Mouse (Mus musculus): ENCODE measurements around the gene Thra. TPM values are rescaled to one million over a fixed set of nuclear protein-coding genes. Genes with fewer than 3 reads are reported as not detected.

Gene Thra
- total RNA-seq, 2 experiments from 2014 or later = 172 to 190 TPM

DNA sequence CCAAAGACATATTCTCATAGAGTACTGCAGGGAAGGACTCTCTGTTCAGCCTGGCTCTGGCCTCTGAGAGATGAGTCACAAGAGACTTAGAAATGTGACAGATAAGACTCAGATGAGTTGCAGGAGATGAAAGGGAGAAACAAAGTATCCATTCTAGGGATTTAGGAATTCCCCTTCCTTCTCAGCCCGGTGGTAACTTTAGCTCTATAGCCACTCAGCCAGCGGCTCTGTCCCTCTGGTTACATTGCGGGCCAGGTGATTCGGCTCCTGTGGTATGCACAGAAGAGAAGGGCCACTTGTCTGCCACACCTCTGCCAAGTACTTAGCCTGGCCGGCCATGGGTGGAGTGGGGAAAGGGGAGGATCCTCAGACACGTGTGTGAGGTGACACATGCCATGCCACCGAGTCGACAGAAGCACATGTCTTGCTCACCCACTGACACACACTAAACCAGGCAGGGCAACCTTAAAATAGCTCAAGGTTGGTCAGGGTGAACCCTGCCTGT lies 32.3 kb downstream of the Thra start:
- peak; percentile 90 to 91 for DNase-seq
- intact Hi-C loops (cut with DNase I) = loop anchor here (2.0 kb wide), 1 partner anchor 14 kb away; no protein-coding TSS in a partner anchor

DNA sequence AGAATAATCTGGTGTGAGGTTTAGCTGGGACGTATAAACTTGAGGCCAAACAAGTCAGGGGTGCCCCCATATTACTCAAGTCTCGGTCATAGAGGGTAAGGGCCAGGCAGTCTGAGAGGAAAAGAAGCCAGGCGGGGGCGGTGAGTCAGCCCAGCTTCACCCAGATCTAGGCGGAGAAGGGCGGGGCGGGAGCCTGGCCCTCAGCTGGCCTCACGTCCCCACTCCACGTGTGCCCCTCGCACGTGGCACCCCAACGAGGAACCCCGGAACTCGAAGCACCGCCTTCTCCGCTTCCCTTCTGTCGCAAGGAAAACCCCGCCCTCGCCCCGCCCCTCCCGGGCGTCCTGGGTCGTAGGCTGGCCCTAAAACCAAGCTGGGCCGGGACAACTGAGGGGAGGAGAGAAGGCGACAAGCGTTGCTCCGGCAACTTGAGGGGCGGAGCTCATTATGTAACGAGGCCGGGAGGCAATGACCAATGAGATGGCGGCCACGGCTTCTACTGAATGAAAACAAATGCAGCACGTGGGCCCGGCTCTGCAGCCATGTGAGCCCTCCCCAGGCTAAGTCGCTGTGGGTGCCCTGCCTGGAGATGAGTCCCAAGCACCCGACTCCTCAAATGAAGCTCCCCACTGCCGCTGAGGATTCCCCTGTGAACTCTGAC lies 33.3 kb downstream of the Thra start:
- DNase-seq = peak; percentile 100
- intact Hi-C loops (cut with DNase I) = loop anchor here (2.0 kb wide), 1 partner anchor 13 kb away; no protein-coding TSS in a partner anchor

DNA sequence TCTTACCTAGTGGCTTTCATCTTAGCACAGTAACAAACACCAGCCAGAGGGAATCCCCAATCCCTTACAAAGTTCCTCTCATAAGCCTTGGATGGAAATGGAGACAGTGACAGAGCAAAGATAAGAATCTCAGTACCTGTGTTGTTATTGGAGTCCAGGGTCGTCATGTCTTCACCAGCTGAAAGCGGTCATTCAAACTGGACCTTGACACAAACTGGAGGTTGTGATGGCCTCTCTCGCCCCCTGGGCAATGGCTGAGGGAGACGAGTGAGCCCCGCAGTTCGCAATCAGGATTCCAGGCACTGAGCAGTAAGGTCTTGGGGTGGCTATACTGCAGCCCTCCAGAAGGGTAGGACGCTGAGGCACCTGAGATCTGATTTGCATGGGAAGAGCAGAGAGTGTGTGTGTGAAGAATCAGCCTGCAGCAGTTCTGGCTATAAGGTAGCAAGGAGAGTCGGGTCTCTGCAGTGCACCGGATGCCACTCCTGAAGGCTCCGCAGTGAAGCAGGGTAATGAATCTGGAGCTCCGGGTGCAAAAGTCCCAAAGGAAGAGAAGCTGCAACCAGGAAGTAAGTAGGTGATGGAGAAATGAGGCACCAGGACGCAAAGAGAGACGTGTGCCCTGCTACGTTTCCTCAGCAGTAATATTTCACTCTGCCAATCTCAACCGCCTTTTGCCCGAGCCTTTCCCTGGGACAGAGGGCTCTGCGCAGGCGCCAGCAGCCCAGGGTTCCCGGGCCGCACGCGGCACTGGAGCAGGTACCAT lies 34.3 kb downstream of the Thra start, which contains the start of gene Nr1d1:
TSS of gene Nr1d1 (minus strand) at position 752 of the 766 bp plus-strand sequence.
- intact Hi-C loops (cut with DNase I) = loop anchor here (1.0 kb wide), 1 partner anchor 9 kb away; no protein-coding TSS in a partner anchor
- DNase-seq = no peak

DNA sequence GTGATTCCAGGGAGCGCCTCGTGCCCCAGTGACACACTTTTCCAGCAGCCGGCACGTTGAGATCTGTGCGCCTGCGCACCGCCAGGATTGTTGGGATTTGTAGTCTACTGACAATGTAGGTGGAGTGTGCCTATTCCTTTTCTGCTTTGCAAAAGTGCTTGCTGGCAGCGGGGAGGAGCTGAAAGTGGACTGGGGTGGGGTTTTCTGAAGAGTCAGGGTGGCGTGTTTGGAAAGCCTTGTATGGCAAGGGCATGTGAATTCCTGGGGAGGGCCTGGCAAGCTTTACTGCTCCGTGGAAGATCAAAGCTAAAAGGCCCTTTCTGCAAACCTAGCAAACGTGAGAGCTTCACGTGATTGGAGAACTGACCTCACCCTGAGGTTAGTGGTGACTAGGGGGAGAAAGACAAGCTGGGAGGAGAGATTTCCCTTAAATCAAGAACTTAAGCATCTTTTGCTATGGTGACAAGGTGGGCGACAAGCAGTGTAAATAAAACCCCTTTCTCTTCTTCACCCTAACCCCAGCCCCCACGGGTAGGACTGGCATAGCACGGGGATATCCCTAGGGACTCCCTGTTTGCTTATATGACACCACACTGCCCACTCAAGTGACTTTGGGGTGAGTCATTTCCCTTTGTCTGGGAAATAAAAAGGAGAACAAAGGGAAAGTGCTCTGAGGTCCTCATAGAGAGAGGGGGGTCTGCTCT lies 35.1 kb downstream of the Thra start:
- intact Hi-C loops (cut with DNase I) = loop anchor here (1.0 kb wide), 1 partner anchor 8 kb away; no protein-coding TSS in a partner anchor
- DNase-seq = peak; percentile 100

DNA sequence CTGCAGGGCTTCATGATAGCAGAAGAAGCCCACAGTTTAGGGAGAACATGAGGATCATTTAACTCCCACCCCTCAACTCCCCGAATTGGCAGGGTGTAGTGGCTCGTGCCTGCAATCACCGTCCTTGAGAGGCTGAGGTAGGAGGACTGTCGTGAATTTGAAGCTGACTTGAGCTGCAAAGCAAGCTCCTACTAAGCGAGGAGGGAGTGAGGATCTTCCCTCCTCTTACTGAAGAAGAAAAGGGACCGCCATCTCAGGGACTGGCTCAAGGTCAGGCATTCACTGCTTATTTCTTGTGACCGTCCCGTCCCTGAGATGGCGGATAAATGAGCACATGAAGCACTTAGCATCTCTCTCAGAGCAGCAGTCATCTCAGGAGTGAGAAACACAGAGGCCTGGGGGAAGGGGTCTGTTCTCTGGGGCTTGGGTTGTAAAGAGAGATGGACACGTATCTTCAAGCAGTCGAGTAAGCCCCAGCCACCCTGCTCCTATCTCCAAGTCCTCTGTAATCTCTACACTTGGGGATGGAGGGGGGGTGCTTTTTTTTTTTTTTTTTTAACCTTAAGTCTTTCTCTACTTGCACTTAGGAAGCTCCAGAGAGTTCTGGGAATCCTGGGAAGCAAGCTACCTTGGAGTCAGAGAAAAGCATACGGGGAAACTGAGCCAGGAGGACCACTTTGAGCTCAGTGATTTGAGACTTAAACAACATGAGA lies 35.8 kb downstream of the Thra start:
- no peak for DNase-seq
- intact Hi-C loops (cut with DNase I) = no loop called here

DNA sequence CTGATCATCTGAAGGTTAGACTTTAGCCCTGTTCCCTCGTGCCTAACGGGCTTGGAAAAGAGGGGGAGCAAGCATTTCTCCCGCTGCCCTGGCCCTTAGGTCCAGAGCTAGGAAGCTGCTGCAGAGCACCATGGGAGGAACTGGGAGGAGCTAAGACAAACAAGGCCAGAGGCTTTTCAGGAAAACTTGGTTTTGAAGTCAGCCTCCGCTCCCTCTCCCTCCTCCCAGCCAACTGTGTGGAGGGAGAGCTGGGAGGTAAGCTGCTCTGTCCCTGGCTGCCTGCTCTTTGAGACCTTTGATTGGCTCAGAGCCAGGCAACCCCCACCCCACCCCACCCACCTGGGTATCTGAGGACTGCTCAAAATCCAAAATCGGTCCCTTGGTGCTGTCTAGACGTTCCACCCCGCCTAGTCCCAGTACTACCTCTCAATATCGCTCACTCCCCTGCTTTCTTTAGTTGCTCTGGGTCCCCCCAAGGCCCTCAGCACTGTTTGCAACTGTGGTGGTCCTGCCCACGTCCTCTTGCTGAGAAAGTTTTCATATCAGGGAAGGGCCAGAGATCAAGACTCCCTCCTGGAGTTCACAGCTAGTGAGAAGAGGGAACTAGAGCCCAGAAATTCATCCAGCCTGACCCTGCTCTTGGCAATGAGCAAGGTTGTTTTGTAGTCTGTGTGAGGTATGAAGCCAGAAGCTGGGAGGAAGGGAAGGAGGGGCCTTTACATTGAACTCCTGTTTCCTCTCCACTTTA lies 36.6 kb downstream of the Thra start:
- intact Hi-C loops (cut with DNase I) = no loop called here
- DNase-seq = peak; percentile 78 to 79

DNA sequence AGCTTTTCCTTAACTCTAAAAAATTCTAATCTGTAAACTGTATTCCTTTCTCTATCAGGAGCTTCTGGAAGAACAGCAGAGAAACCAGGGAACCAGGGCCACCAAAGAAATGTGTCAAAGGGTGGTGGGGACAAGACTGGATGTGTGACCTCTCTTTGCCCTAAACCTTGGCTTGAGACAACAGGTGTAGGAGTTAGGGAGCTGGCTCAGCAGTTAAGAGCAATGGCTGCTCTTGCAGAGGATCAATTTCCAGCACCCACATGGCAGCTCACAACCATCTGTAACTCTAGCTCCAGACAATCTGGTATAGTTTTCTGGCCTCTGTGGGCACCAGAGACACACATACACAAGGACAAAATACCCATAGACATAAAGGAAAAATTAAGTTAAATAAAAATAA lies 37.5 kb downstream of the Thra start:
- DNase-seq = no peak
- intact Hi-C loops (cut with DNase I) = no loop called here

DNA sequence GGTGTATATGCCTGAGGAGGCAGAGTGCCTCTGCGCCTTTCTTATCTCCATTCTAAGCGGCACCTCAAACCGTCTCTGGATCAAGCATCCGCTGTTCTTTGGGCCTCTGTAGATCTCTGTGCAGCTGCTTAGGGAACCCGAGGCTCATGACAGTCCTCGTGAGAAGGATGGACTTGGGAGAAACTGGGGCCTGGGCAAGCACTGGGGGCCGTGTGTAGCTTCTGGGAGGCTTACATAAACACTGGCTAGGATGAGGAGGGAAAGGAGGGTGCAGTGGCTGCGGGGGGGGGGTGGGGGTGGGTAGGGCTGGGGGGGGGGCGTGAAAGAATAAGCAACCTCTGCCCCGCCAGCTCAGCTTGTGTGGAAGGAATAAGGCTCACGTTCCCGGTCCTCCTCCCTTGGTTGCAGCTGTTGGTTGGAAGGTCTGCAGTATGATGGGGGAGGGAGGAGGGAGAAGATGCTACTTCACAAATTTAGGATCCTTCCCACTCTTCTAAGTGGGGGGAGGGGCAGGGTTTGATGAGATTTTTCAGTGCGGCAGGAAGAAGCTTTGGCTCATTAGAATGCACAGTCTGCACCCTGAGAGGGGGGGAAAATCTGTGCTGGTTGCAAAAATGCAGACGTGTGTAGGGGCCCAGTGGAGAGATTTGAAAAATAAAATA lies 41.5 kb downstream of the Thra start:
- DNase-seq = peak; percentile 79 to 83
- intact Hi-C loops (cut with DNase I) = no loop called here

DNA sequence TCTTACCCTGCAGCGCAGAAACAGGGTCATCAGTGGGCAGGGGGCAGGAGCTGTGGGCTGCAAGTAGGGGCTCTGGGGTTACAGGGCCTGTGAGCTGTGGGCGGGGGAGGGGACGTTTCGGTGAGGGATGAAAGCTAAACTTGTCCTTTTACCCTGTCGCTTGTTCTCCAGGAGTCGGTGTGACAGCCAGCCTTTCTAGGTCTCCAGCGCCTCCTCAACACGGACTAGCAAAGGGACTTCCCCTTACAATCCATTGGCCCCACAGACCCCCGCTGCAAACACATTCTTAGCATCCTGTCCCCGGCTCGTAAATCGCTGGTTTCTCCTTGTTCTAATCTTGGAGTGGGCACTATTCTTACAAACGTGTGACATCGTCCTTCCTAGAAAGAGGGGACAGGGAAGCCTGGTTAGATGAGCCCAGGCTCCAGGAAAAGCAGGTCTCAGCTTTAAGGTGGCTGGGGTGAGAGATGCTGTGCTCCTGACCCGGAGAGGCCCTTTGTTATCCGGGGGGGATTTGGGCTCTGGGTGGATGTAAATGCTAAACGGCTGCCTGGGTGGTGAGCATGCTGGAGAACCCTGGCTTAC lies 42.3 kb downstream of the Thra start:
- intact Hi-C loops (cut with DNase I) = loop anchor here (1.0 kb wide), 1 partner anchor 7 kb away; the partner anchor contains the start of gene Nr1d1
- peak in 1 of 2 experiments; percentile 60 for DNase-seq

DNA sequence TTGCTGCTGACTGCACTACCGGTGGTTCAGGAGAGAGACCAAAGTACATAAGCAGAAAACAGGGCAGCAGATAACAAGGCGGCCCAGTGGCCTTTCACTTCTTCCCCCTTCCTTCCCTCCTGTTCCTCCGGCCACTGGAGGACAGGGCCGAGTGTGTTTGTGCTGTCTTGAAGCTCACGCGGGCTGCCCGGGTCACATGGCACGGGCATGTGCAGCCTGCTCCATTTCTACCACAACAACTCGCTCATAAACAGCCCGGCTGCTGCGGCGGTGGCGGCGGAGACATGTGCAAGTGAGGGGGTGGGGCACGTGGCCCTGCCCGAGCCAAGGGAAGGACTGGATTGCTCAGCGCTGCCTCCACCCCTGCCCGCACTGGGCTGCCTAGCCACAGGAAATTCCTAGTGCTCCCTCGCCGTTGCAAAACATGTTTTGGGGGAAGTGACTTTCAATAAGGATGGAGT lies 42.8 kb downstream of the Thra start:
- peak; percentile 98 for DNase-seq
- intact Hi-C loops (cut with DNase I) = loop anchor here (1.0 kb wide), 1 partner anchor 8 kb away; the partner anchor contains the start of gene Nr1d1

DNA sequence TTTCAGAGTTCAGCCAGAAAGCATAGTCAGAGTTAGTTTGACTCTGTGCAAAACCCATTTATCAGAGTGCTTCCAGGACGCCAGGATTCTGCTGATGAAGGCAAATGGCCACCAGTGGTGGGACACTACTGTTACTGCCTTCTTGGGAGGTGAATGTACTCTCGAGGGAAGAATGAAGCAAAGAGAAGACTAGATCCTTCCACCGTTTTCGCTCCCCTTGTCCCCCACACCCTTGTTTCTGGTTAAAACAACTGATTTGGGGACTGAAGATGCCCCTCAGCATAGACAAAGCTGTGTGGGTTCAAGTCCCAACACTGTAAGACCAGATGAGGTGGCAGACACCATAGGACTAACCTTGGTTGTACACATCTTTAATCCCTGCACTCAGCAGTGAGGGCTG lies 43.7 kb downstream of the Thra start:
- DNase-seq = peak in 1 of 2 experiments; percentile 33
- intact Hi-C loops (cut with DNase I) = no loop called here

DNA sequence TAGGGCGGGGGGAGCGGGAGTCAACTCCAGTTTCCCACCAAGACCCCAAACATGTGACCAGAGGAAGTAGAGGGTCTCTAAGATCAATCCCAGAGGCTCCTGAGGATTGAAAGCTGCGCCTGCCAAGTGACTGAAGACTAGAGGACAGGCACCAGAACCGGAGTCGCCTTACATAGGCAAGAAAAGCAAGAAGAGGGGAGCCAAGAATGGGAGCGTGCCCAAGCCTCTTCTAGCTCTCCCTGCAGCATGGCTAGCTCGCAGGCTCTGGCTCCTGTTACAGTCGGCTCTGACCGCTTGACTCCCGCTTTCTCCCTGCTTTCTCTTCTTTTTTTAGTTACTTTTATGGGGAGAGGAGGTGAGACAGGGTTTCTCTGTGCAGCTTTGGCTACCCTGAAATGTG lies 44.8 kb downstream of the Thra start:
- intact Hi-C loops (cut with DNase I) = no loop called here
- DNase-seq = peak; percentile 64 to 65

DNA sequence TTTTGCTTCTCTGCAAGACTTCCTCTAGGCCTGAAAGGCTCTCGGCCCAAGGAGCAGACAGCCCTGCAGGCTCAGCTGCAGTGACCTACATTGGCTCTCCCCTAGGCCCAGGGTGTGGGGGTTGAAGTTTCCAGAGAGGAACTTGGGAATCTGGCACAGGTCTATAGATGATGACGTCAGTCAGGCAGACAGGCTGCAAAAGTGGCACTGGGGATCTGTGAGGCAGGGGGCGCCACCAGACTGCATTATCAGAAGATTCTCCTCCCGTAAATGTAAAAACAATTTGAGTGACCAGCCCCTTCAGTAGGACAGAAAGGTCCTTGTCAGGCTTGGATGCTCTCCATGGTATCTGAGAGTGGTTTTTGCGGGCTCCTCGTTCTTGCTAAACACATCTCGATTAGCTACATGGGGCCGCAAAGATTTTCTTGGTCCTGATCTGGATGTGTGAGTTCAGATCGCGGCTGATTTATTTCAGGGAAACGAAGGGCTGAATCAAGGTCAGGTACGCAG lies 45.4 kb downstream of the Thra start:
- DNase-seq = peak; percentile 92 to 93
- intact Hi-C loops (cut with DNase I) = loop anchor here (1.0 to 2.0 kb wide), 3 partner anchors 13 to 75 kb away; no protein-coding TSS in a partner anchor

DNA sequence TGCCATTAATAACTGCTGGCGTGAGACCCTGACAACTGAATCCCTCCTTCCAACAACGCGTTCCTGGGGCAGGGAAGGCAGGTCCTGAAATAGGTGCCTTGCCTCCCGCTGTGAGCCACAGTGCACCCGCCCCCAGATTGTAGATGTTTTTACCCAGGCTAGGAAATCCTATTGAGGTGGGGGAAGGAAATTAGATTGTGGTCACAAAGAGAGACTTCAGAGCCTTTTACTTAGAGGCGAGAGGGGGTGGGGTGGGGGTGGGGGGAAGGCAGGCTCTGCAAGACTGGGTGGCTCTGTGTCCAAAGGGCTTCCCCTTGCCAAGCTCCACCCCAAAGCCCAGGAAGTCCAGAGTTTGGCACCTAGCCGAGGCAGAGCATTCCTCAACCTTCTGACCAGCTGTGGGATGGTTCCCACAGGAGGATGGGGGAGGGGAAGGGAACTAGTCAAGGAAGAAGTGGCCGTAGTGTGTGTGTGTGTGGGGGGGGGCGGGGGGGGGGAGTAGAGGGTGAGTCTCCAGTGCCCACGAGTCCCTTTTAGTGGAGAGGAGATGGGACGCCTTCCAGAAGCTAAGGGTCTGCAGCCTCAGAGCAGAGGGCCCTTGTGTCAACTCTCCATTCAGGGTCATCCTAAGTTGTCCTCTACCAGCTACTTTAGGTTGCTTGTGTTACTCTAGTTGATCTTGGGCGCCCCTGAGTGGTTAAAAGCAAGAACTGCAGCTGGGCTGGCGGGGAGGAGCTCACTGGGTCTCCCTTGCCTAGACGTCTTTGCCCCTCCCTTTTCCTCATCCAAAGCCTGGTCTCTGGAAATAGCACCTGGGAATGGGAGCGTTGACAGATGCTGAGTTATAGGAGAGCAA lies 46.1 kb downstream of the Thra start:
- intact Hi-C loops (cut with DNase I) = loop anchor here (1.0 to 2.0 kb wide), 4 partner anchors 14 to 86 kb away; no protein-coding TSS in a partner anchor
- DNase-seq = peak; percentile 99

DNA sequence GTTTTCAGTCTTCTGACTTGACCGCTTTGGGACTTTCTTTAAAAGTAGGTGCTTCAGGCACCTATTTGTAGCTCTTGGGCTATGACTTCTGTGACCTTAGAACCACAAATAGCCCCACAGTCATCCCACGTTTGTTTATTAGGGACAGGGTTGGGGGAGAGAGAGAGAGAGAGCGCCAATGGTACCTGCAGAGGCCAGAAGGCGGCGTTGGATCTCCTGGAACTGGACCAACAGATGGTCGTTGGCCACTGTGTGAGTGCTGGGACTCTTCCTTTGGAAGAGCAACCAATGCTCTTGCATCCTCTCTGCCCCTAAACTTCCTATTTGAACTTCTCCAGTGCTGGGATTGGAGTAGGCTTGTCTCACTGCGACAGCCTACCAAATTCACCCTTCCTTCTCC lies 46.8 kb downstream of the Thra start:
- intact Hi-C loops (cut with DNase I) = loop anchor here (1.0 to 2.0 kb wide), 3 partner anchors 14 to 87 kb away; no protein-coding TSS in a partner anchor
- no peak for DNase-seq

DNA sequence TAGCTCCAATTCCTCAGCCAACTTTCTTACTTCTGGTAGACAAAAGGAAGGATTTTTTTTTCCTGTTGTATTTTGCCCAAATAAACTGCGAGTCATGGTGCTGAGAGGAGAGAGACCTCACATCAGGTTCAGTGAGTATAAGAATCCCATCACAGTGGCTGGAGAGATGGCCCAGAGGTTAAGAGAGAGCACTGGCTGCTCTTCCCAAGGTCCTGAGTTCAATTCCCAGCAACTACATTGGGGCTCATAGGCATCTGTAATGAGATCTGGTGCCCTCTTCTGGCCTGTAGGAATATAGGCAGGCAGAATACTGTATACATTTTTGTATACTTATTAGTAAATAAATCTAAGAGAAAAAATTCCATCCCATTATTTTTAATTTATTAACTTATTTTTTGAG lies 47.3 kb downstream of the Thra start:
- intact Hi-C loops (cut with DNase I) = loop anchor here (1.0 to 2.0 kb wide), 4 partner anchors 15 to 87 kb away; no protein-coding TSS in a partner anchor
- DNase-seq = peak in 1 of 2 experiments; percentile 20

DNA sequence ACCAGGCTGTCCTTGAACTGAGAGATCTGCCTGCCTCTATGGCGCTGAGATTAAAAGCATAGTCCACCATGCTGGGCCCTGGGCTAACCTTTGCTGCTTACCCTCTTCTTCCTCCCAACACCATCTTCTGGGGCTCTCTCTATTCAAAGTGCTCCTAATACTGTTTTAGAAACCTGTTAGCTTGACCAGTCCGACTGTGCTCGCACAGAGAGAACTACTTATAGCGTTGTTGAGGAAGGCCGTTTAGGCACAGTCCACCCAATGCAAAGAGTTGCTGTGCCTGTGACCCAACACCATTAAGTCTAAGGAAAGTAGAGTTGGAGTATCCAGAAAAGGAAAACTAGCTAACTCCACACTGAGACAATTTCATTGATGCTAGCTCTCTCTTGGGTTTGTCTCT lies 47.7 kb downstream of the Thra start:
- intact Hi-C loops (cut with DNase I) = loop anchor here (1.0 kb wide), 1 partner anchor 41 kb away; no protein-coding TSS in a partner anchor
- peak in 1 of 2 experiments; percentile 34 for DNase-seq
